Mouse (Mus musculus) embryo, embryonic 11.5 days (tissue): ENCODE measurements around the gene Igsf8.

Experiments
- DNase-seq: peaks from one replicate; pipeline ENCODE4 v3.0.0-alpha.2; 2012; ENCODE audit warnings: low read depth, low spot score

Igsf8 gene

DNA sequence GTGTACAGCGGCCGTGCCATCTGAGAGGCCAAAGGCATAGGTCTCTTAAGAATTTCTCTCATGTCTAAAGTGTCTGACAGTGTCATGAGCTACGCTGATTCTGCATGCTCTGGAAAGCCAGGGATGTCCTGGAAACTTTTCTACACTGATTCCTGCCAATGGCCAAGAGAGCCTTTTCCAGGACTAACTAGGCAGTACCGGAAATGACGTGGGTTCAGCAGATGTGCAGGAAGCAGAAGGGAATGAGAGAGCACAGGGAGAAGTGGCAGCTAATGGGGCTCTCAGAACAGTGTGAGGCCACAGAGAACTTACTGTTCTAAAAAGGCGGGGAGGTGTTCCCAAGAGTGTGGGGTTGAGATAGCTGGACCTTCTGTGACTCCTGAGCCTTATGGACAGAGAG lies 11.9 kb downstream of the Igsf8 start:
- DNase-seq: no peak

DNA sequence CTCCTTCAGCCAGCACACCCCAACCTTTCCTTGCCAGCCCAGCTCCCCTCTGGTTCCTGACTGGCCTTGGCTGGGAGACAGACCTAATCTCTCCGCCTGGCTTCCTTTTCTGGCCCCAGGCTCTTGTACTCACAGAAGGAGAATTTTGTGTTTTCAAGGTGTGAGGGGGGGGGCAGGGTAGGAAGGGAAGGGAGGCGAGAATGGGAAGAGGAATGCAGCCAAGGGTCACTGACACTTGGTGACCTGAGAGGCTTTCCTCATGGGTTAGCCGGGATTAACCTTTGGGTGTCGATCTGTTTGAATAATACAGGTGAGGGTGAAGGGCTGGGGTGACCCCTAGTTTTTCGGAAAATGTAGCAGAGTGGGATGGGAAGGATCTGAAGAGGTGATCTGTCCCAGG lies 12.7 kb downstream of the Igsf8 start:
- DNase-seq: no peak

DNA sequence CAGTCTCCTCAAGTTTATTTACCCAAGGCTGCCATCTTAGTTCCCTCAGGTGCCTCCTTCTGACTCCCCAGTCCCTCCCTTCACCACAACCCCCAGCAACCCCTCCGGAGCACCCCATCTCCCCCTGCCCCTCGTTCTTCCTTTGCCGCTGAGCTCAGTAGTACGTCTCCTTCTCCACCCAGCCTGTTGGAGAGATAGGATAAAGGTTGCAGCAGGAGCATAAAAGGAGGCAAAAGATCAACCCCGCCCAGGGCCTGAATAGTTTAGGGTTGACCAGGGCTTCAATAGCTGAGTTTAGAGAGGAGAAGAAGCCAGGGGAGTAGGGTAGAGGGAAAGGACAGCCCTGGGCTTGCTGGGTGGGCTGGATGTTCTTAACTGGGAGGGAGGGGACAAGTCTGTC lies 13.1 kb downstream of the Igsf8 start:
- no peak for DNase-seq

DNA sequence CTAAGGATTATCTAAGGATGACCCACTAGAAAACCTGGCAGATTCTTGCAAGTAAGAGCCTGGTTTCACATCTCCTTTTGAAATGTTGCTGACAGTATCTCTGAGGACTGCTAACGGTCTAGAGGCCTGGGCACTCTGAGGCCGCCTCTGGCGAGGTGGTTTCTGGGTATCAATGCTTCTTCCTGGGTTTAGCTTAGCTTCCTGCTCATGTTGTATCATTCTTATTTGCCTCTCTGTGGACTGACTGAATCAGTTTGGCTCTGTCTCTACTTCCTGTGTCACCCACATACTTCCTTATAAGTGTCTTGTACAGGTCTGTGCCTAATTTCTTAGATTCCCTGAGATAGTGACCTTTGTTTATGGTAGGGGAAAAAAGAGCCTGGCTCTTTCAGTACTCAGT lies 15.7 kb downstream of the Igsf8 start:
- no peak for DNase-seq

DNA sequence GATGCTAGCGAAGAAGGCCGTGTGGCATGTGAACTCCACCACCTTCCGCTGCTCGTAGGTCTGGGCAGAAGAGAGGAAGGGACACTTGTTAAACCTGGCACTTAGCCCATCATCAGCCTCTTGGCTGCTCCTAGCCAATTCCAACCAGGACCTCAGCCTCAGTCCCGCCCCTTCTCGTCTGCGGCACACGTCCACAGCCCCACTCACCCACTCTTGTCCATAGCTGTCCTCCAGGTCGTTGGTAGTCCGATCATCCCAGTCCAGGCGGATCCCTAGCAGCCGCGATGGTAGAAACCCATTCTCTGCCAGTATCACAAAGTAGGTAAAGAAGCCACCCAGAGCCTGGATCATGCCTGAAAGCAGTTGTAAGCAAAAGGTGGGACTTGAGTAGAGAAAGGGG lies 16.9 kb downstream of the Igsf8 start:
- no peak for DNase-seq

DNA sequence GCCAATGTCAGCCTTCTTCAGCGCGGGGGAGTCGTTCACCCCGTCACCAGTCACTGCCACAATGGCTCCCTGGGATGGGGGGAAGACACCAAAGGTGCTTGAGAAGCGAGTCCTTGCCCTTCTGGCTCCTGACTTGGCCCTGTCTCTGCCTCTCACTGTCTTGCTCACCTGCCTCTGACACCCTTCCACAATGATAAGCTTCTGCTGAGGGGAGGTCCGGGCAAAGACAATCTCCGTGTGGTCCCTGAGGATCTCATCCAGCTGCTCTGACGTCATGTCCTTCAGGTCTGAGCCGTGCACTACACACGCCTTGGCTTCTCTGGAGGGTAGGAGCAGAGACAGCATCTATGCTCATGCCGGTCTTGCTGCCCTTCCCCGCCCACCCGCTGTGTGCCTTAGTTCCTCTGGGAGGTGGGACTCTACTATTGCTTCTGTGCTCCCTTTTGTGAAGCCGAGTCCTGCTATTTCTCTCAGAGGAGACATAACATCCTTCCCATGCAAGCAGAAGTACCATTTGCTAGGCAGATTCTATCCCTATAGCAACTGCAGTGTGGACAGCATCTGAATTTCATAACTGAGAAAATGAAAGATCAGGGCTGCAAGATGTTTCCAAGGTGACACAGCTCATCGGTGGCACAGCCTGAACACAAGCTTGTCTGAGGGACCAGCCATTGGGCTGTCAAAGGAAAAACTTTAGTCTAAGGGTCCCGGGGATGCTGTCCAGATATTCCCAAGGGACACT lies 18.5 kb downstream of the Igsf8 start:
- no peak for DNase-seq

DNA sequence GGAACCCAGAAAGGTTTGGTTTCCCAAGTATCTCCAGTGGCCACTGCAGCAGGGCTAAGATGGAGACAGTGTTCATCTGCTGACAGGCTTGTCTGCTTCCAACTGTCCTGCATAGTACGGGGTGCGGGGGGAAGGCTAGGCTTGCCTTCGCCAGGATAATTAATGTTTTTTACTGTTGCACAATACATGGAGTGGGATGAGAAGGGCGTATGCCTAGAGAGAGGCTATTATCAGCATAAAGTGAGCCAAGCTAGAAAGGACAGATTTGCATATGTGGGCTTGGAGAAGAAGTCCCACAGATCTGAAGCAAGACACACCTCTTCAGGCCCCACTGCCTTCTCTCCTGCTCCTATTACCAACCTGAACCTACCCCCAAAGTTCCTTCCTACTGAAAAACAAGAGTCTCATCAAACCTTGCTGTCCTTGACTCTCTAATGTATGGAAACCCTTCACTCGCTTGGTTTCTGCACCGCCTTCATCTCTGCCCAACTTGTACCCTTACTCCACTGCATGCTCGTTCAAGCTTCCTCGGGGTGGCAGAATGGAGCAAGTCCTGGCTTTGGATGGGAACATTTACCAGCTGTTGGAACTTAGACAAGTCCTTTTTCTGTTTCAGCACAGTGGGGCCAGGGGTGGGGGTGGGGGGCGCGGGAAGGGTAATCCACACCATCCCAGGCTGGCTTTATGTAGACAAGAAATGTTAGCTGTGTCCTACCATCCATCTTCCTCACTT lies 20.2 kb downstream of the Igsf8 start:
- DNase-seq: no peak

DNA sequence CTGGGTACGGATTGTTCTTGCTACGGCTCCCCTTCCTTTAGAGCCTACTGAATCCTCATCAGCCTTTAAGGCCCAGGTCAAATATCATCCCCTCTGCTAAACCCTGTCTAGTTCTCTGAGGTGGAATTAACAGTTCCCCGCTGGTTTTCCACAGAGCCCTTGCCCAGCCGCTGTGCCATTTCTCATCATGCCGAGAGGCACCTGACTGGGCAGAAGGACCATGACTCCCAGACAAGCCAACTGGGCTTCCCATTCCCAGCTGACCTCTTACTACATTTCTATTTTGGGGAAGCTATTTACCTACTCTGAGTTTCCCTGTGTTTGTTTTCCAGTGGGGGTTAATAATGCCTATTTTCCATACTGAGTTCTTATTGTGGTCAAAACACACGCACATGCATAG lies 21.6 kb downstream of the Igsf8 start:
- no peak for DNase-seq

DNA sequence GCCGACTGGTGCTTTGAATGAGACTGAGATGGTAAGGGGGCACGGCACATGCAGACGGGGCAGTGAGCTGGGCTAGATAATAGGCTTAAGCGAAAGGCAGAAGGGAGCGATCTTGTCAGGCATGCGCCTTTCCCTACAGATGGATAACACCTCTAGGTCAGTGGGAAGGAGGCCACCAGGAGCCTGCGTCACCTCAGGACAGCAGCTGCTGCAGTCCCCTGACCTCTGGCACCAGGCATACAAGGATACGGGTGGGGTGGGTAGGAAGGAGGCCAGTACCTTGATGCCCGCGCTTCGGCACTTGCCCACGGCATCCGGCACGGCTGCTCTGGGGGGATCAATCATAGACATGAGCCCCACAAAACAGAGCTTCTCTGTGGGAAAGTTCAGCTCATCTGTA lies 22.8 kb downstream of the Igsf8 start:
- DNase-seq: no peak

DNA sequence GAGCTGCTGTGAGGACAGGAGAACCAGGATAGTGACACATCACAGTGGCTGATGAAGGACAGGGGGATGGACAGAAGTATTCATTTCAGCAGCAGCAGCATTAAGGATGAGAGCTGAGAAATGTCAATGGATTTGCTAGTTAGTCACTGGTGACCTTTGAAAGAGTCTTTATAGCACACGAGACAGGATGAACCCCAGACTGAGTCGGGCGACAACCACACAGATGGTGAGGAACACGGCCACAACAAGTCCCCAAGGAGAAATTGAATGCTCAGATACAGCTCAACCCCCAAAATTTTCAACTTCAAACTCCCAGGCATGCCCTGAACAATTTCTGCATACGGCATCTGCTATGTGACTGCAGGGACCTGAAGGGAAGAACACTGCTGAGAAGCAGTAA lies 25.3 kb downstream of the Igsf8 start:
- no peak for DNase-seq

DNA sequence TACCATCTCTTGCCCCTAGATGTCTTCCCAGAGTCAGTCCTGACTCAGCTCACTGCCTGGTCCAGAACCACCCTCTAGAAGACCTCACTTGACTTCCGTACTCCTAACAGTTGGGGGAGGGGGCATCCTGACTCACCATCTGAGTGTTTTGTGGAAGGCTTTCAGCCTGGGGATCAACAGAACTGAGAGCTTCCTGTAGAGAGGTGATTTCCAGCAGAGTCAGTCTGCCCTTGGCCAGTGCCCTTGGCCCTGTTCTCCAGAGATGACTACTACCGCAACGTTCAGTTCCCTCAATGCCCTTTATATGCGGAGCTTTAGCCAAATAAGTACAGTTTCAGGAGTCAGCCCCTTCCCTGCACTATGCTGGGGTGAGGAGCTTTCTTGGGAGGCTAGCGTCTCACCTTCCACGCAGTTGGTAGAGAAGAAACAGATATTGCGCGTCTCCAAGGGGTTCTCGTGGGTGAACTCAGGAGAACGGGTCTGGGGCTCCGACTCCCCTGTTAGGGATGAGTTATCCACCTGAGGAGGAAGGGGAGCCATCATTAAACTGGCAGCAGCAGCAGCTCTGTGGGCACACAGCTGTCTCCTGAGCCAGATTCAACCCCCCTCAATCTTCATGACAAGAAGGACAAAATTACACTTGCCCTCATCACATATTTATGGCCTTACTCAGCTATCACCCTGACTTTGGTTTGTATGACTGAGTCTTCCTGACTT lies 27.6 kb downstream of the Igsf8 start:
- DNase-seq: no peak

DNA sequence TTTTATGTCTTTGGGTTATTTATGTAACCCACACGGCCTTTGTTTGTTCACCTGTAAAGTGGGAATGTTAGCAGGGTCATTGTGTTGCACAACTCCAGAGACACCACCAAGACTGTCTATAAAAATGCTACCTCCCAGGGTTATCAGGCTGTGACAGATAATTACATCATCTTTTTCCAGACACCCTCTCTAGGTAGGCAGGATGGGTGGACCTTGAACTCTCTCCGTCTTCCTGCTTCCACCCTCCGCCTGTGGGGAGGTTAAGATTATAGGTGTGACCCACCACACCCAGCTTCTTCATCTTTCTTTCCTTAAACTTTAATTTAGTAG lies 28.1 kb downstream of the Igsf8 start:
- DNase-seq: no peak

DNA sequence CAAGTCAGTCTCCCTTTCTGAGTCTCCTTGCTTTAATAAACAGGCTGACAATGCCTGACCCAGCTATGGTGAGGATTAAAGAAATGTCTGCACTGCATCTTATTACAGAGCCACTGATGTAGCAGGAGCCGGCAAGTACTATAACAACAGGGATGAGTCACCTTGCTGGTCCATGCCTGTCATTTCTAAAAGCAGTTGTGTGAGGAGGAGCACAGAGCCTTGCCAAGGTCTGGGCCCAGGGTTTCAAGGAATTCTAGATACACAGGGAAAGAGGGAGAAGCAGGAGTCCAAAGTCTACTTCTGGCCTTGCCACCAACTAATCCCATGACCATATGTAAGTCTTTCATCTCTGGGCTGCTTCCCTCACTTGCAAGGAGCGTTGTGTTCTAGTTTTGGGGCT lies 31.4 kb downstream of the Igsf8 start:
- DNase-seq: no peak

DNA sequence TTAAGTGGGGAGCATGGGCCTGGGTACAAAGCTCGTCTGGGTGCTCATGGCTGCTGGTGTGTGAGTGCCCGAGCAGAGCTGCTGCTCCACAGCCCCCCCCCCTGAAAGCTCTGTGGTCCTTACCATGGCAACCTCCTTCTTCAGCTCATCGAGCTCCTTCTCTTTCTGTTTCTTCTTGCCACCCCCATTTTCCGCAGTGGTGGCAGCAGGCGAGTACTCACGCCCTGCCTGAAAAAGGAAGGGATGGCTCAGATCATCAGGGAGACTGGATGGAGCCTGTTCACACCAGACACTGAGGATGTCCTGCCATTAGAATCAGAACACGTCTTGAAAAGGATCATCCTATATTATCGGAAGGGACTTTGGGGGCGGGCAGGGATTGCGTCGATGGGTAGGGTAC lies 32.0 kb downstream of the Igsf8 start:
- DNase-seq: no peak

DNA sequence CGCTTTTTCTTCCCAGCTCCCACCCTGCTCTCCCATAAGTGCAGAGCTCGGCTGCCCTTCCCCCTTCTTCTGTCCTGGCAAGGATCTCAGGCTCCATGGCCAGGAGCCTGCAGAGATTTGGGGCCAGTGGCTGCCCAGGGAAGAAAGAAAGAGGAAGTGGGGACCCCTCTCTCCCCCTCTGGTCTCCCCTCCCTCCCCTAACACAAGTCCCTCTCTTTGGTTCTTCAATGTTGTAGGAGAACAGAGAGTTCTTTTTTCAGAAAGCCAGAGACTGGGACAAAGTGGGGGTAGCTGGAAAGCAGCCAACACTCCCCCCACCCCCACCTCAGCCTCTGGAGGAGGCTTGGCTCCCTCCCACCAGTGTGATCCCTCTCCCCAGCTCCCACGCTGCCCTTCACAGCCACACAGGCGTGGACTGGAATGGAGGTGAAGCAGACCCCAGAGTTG lies 34.3 kb downstream of the Igsf8 start:
- no peak for DNase-seq

DNA sequence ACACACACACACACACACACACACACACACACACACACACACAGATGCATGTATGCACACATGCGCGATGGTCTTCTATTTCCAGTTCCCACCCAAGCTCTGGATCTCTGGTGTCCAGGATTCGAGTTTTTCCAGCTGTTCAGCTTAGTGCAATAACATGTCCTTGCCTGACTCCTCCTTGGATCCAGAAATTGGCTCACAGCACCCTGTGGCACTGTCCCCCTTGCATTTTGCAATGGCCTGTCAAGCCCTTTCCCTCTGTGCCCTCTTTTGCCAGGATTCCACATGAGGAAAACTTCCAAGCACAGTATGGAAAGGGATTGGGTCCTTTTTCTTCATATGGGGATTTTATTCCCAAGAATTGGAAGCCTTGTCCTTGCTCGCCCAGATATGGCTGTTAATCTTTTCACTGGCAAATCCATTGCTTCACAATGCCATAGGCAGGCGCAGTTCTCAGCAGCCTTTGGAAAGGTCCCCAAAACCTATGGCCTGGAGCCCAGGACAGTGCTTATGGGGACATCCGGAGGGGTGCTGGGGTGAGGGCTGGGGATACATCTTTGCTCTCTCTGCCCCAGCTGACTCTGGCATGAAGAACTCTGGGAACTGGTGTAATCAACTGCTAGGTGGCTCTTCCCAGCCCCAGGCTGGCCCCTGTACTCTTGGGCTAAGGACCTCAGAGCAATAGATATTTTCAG lies 35.5 kb downstream of the Igsf8 start:
- no peak for DNase-seq

DNA sequence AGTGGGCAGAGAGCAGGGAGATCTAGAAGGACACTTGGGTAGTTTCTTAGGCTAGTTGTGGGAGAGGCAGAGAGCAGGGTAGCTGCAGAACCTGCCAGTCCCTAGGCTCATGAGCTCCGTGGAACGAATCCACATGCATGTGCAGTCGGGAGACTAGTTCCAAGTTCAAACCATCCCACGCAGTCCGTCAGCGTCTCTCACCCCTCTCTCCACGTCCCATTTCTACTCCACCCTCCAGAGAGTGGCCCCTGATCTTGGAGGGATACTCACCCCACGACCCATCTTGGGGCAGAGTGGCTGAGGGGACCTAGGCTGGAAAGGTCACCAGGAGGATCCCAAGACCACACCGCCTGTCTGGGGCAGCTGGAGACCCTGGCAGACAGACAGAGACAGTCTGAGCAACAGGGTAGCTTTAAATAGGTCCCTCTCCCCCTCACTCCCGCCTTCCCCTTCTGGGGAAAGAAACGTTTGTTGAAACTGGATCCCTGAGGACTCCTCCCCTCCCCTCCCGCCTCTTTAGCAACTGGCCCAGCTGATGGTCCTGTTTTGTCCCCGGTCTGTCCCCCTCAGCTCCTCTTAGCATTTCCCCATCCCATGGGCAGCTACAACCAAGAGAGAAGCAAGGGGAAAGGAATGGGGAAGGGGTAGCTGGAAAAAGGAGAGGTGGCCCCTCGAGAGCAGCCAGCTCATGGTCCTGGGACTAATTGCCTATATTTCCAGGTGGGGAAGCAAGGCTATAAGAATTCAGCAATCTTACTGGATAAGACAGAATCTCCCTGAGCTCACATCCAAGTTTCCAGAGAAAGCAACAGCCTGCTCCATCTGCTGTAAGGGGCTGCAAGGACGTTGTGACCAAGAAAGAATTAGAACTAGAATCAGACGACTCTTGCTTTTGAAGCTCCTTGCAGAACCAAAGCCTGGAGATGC lies 36.4 kb downstream of the Igsf8 start, which contains the start of gene Atp1a2:
Atp1a2 (minus strand) TSS at position 454 of the 927 bp plus-strand sequence.
- no peak for DNase-seq

DNA sequence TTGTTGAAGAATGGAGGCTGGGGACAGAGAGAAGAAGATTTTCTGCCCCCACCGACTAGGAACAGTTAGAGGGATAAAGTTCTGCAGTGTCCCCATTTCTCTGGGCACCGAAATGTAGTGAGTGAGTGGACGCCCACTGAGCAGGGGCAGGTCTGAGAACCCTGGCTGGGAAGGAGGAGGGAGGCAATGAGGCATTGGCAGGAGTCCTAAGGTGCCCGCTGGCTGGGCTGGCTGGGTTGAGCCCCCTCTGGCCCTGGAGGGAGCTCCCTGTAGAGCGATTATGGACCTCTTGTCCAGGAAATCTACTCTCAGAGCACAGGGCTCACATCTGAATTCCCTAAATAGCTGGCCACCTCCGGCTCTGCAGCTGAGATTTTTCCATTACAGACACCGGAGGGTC lies 38.1 kb downstream of the Igsf8 start:
- no peak for DNase-seq

DNA sequence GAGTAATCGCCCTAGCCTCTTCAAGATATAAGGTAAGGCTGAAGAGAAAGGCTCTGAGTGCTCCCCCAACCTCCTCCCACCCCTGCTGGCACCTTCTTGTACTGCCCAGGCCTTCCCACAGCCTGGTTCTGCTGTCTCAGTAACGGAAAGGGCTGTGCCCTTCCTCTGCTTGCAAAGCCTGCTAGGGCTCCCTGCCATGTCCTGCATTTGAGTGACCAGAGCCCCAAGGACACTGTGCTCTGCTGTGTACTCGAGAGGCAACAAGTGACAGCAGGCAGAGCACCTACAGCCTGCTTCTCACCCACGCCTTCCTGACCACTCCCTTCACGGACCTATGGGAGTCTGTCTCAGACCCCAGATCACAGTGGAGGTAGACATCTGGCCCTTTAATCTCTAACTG lies 38.8 kb downstream of the Igsf8 start:
- DNase-seq: no peak

DNA sequence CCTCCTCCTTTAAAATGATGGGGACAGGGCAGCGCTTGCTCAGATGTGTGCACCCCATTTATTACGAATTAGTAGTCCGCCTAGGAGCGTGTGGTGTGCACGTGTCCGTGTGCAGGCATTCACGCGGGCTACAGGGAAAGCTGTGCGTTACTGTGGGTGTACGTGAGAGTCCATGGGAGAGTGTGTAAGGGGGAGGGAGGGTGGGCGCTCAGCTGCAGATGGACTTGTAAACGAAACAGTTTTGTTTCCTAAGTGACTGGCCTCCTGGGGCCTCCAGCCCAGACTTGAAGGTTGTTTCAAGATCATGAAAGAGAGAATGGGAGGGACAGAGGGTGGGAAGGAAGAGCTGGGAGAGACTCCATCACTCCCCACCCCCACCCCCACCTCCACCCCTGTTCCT lies 39.7 kb downstream of the Igsf8 start:
- DNase-seq: no peak

DNA sequence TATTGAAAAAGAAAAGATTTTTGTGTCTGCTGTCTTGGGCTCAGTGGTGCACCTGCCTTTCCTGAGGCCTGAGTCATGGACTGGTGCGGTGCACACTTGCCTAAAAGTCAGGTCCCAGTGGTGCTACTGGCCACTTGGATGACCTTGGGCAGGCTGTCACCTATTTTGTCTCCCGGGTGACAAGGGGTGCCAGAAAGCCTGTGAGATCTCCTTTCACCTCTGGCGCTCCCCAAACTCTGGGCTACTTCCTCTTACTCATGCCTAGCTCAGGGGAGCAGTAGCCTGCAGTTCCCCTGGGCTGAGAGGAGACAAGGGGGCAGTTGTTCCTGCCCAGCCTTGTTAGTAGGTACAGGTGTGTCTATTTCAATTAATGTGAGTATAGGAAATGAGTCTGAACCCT lies 40.9 kb downstream of the Igsf8 start:
- DNase-seq: no peak
